Mouse (Mus musculus) granulocyte monocyte progenitor cell, adult 5-6 weeks (primary cell): Measurements from ENCODE around the gene Slc25a39. TPM values are rescaled to one million over a fixed set of nuclear protein-coding genes. Genes with fewer than 3 reads are reported as not detected.
"Not testable (repeated sequence)": the region's sequence is repeated elsewhere in the genome, so short reads cannot be mapped to it uniquely, and the experiment has no call there.

Source experiments
- ATAC-seq: replicated peaks from 2 replicates; pipeline ENCODE4 v1.8.0; 2016; ENCODE audit warnings: mild to moderate bottlenecking, moderate TSS enrichment, inconsistent platforms; ENCODE audit not compliant: poor library complexity, severe bottlenecking
- total RNA-seq, 2 experiments: library from RNA; stranded (forward) in 1 of 2; stranded (reverse) in 1 of 2; fragments of 200-712, 200-1000 nt in 1 of 2; fragments of >200 nt in 1 of 2; fragmentation: Nextera tagmentation in 1 of 2; gene quantifications; 2 replicates each; pipeline ENCODE4 v1.2.3; 2014 to 2017

Slc25a39 gene
- total RNA-seq, 2 experiments from 2014 or later = 51.4 to 99.0 TPM

- ATAC-seq = no peak
Observed at GRCm38 (mm10) chr11:102417160-102417559, 9.4 kb upstream of the Slc25a39 start.

GRCm38 (mm10) chr11:102415034-102415802, 7.5 kb upstream of the Slc25a39 start:
- ATAC-seq = no peak

- no peak for ATAC-seq
Observed at GRCm38 (mm10) chr11:102413059-102413458, 5.3 kb upstream of the Slc25a39 start.

- peak; percentile 16; the same call in 1 of the 2 replicates for ATAC-seq
Observed at GRCm38 (mm10) chr11:102411704-102412103, 4.0 kb upstream of the Slc25a39 start.

GRCm38 (mm10) chr11:102411061-102411460, 3.3 kb upstream of the Slc25a39 start:
- ATAC-seq = no peak

- ATAC-seq = not testable (repeated sequence)
Observed at GRCm38 (mm10) chr11:102410345-102410744, 2.6 kb upstream of the Slc25a39 start.

GRCm38 (mm10) chr11:102409795-102410330, 2.1 kb upstream of the Slc25a39 start:
- no peak for ATAC-seq

GRCm38 (mm10) chr11:102408888-102409794, 1.4 kb upstream of the Slc25a39 start:
- no peak for ATAC-seq

GRCm38 (mm10) chr11:102408344-102408876, 664 bp upstream of the Slc25a39 start:
- ATAC-seq = peak; percentile 83

- ATAC-seq = peak; percentile 57
Observed at GRCm38 (mm10) chr11:102406900-102407833, 579 bp downstream of the Slc25a39 start.

- ATAC-seq = no peak
Observed at GRCm38 (mm10) chr11:102406401-102406800, 1.3 kb downstream of the Slc25a39 start.

- no peak for ATAC-seq
Observed at GRCm38 (mm10) chr11:102405544-102406285, 2.0 kb downstream of the Slc25a39 start.

GRCm38 (mm10) chr11:102404161-102405010, 3.4 kb downstream of the Slc25a39 start:
- ATAC-seq = no peak

GRCm38 (mm10) chr11:102403657-102404056, 4.1 kb downstream of the Slc25a39 start:
- ATAC-seq = no peak

GRCm38 (mm10) chr11:102401898-102402500, 5.7 kb downstream of the Slc25a39 start:
- ATAC-seq = no peak

- no peak for ATAC-seq
Observed at GRCm38 (mm10) chr11:102400513-102401084, 7.1 kb downstream of the Slc25a39 start.

GRCm38 (mm10) chr11:102399610-102400072, 8.1 kb downstream of the Slc25a39 start:
- no peak for ATAC-seq
